Mouse (Mus musculus): Measurements from ENCODE around the gene Zfp382.
A peak's percentile ranks its signal among the peaks of the same experiment; 100 is the strongest.
"Not testable (repeated sequence)": the region's sequence is repeated elsewhere in the genome, so short reads cannot be mapped to it uniquely, and the experiment has no call there.

Gene Zfp382

GRCm38 (mm10) chr7:30147011-30147410 is 25.3 kb downstream of the Zfp382 start:
- DNase-seq (ENCODE audit: low spot score) = no peak

GRCm38 (mm10) chr7:30154040-30154439 is 32.3 kb downstream of the Zfp382 start:
- DNase-seq (ENCODE audit: low spot score) = no peak

GRCm38 (mm10) chr7:30155507-30155906 is 33.8 kb downstream of the Zfp382 start:
- DNase-seq (ENCODE audit: low spot score) = no peak

- DNase-seq (ENCODE audit: low spot score) = no peak
Measured at GRCm38 (mm10) chr7:30163113-30163512, 41.4 kb downstream of the Zfp382 start.

- no peak for DNase-seq (ENCODE audit: low spot score)
Measured at GRCm38 (mm10) chr7:30164745-30165144, 43.0 kb downstream of the Zfp382 start.

- no peak for DNase-seq (ENCODE audit: low spot score)
Measured at GRCm38 (mm10) chr7:30168914-30169582, 47.3 kb downstream of the Zfp382 start.

- peak; percentile 90 for DNase-seq (ENCODE audit: low spot score)
Measured at GRCm38 (mm10) chr7:30169583-30170282, 48.0 kb downstream of the Zfp382 start, which contains the start of gene Zfp146. Zfp146 (minus strand) TSS chr7:30169750.

GRCm38 (mm10) chr7:30170283-30170951 is 48.7 kb downstream of the Zfp382 start:
- DNase-seq (ENCODE audit: low spot score) = no peak

- DNase-seq (ENCODE audit: low spot score) = no peak
Measured at GRCm38 (mm10) chr7:30176474-30176873, 54.7 kb downstream of the Zfp382 start.

- DNase-seq (ENCODE audit: low spot score) = no peak
Measured at GRCm38 (mm10) chr7:30178256-30178655, 56.5 kb downstream of the Zfp382 start.

GRCm38 (mm10) chr7:30181308-30181707 is 59.6 kb downstream of the Zfp382 start:
- DNase-seq (ENCODE audit: low spot score) = no peak

- not testable (repeated sequence) for DNase-seq (ENCODE audit: low spot score)
Measured at GRCm38 (mm10) chr7:30181929-30182328, 60.2 kb downstream of the Zfp382 start.

GRCm38 (mm10) chr7:30183189-30183588 is 61.4 kb downstream of the Zfp382 start:
- DNase-seq (ENCODE audit: low spot score) = not testable (repeated sequence)

GRCm38 (mm10) chr7:30183879-30184289 is 62.1 kb downstream of the Zfp382 start, which contains the start of gene Cox7a1:
Cox7a1 (plus strand) TSS chr7:30184144.
- DNase-seq (ENCODE audit: low spot score) = peak; percentile 85

Measured in ovary, adult 18-20 months (tissue).